Mouse (Mus musculus) central nervous system, embryonic 11.5 days (tissue): Measurements from ENCODE around the gene Arl6ip4. TPM values are rescaled to one million over a fixed set of nuclear protein-coding genes. Genes with fewer than 3 reads are reported as not detected.

Experiments used
- polyA plus RNA-seq: library from polyadenylated mRNA; depleted of rRNA; stranded (reverse); fragments of >200 nt; gene quantifications from 2 replicates; pipeline ENCODE4 v1.2.3, GENCODE M21; 2012; rRNA removed

Arl6ip4 gene
- polyA plus RNA-seq, result 107 and 163 TPM in 2 replicates

GRCm38 (mm10) chr5:124115990-124116845, at the start of gene Arl6ip4:
Gene Arl6ip4 (plus strand): TSS chr5:124116089.

GRCm38 (mm10) chr5:124095596-124096232, 20.2 kb upstream of the Arl6ip4 start, which contains the start of gene Abcb9:
Gene Abcb9 (minus strand): TSS chr5:124095798.

GRCm38 (mm10) chr5:124111742-124112497, 4.0 kb upstream of the Arl6ip4 start, which contains the start of gene Ogfod2:
Gene Ogfod2 (plus strand): TSS chr5:124112297.

Other genes with a start within 250 kb of the Arl6ip4 start
- 0.06 and 0.11 TPM in 2 replicates for gene Hcar1, start 236.1 kb upstream of the Arl6ip4 start, polyA plus RNA-seq
- 93.9 and 138 TPM in 2 replicates for gene Denr, start 208.9 kb upstream of the Arl6ip4 start, polyA plus RNA-seq
- 0.83 and 0.90 TPM in 2 replicates for gene Gm43518, start 188.7 kb upstream of the Arl6ip4 start, polyA plus RNA-seq
- gene Ccdc62, start 185.4 kb upstream of the Arl6ip4 start, polyA plus RNA-seq, result 4.0 and 6.8 TPM in 2 replicates
- 8.1 and 17.8 TPM in 2 replicates for gene Hip1r, start 142.5 kb upstream of the Arl6ip4 start, polyA plus RNA-seq
- gene Vps37b, start 83.8 kb upstream of the Arl6ip4 start, polyA plus RNA-seq, result 44.8 and 50.9 TPM in 2 replicates
- 0.96 and 1.1 TPM in 2 replicates for gene Abcb9, start 20.3 kb upstream of the Arl6ip4 start, polyA plus RNA-seq
- gene Ogfod2, start 3.8 kb upstream of the Arl6ip4 start, polyA plus RNA-seq, result 20.5 and 20.8 TPM in 2 replicates
- gene Pitpnm2, start 133.7 kb downstream of the Arl6ip4 start, polyA plus RNA-seq, result 14.2 and 24.1 TPM in 2 replicates
- 20.7 and 22.5 TPM in 2 replicates for gene Mphosph9, start 211.9 kb downstream of the Arl6ip4 start, polyA plus RNA-seq
- gene 2810006K23Rik, start 212.0 kb downstream of the Arl6ip4 start, polyA plus RNA-seq, result 14.9 and 15.1 TPM in 2 replicates
- 528 and 751 TPM in 2 replicates for gene Cdk2ap1, start 247.0 kb downstream of the Arl6ip4 start, polyA plus RNA-seq